Mouse (Mus musculus) stomach, embryonic 16.5 days (tissue): Measurements from ENCODE around the gene Tpk1. TPM values are rescaled to one million over a fixed set of nuclear protein-coding genes. Genes with fewer than 3 reads are reported as not detected.

Experiments
- ATAC-seq: fragments of 200-750 bp; cut with Nextera tagmentation; 2 replicates; pipeline ENCODE4 v1.8.0; 2017; ENCODE audit warnings: moderate number of reproducible peaks, moderate TSS enrichment; ENCODE audit not compliant: insufficient read depth, low FRiP score
- H3K27ac ChIP-seq: fragments of 300-500 bp; sonication (generic); 2 replicates; pipeline ENCODE4 v1.5.1; 2014; ENCODE audit warnings: low read length
- H3K27me3 ChIP-seq: fragments of 300-500 bp; sonication (generic); 2 replicates; pipeline ENCODE4 v1.6.1; 2014; ENCODE audit warnings: low read length, control low read depth, mixed read lengths; ENCODE audit not compliant: control insufficient read depth, insufficient read depth
- H3K36me3 ChIP-seq: fragments of 300-500 bp; sonication (generic); 2 replicates; pipeline ENCODE4 v1.6.1; 2014; ENCODE audit warnings: low read length; ENCODE audit not compliant: control insufficient read depth, insufficient read depth
- H3K4me1 ChIP-seq: fragments of 300-500 bp; sonication (generic); 2 replicates; pipeline ENCODE4 v1.6.1; 2014; ENCODE audit warnings: low read length, control low read depth, mixed read lengths; ENCODE audit not compliant: control insufficient read depth, insufficient read depth
- H3K4me2 ChIP-seq: fragments of 300-500 bp; sonication (generic); 2 replicates; pipeline ENCODE4 v1.6.1; 2014; ENCODE audit warnings: low read depth, low read length, mixed read lengths
- H3K4me3 ChIP-seq: fragments of 300-500 bp; sonication (generic); replicated peaks from 2 replicates; pipeline ENCODE4 v1.5.1; 2014; ENCODE audit warnings: mild to moderate bottlenecking, low read length
- H3K9ac ChIP-seq: fragments of 300-500 bp; sonication (generic); 2 replicates; pipeline ENCODE4 v1.6.1; 2014; ENCODE audit warnings: low read length
- H3K9me3 ChIP-seq: fragments of 300-500 bp; sonication (generic); replicated peaks from 2 replicates; pipeline ENCODE4 v1.6.1; 2016; ENCODE audit warnings: low read length, control low read depth; ENCODE audit not compliant: control insufficient read depth
- WGBS: fragments of 180-500 bp; shearing (Covaris S2); extraction: QIAGEN DNeasy Blood & Tissue Kit; methylation state at CpG from one replicate; pipeline ENCODE4 v1.1.7; 2014; 5-methylcytosine and 5-hydroxymethylcytosine counted together
- polyA plus RNA-seq: library from polyadenylated mRNA; unstranded; fragments of >200 nt; fragmentation: Nextera tagmentation; extraction: Ambion mirVana; gene quantifications from 2 replicates; pipeline ENCODE4 v1.2.1, GENCODE M21; 2015

Gene Tpk1
- polyA plus RNA-seq, 1 experiment from 2014 or later, result 17.4 TPM

- H3K4me3 ChIP-seq, result no peak overlapping the region
- H3K4me1 ChIP-seq, result no peaks in the 10 kb centered on the region
- 62% methylated on average over 5 of the region's 5 CpGs for WGBS
- H3K4me2 ChIP-seq, result no peak overlapping the region
- no peak overlapping the region for H3K27ac ChIP-seq
- no peak for ATAC-seq
- no peaks in the 10 kb centered on the region for H3K27me3 ChIP-seq
- no peaks in the 10 kb centered on the region for H3K9me3 ChIP-seq
- no peak overlapping the region for H3K9ac ChIP-seq
- no peaks in the 10 kb centered on the region for H3K36me3 ChIP-seq
These were observed 292.9 kb downstream of the Tpk1 start for GRCm38 (mm10) chr6:43373206-43373605.

GRCm38 (mm10) chr6:43367434-43367945 is 298.6 kb downstream of the Tpk1 start:
- Histone ChIP-seq H3K4me1 (no peaks in the 10 kb centered on the region), H3K9ac (no peak overlapping the region), H3K4me3 (no peak overlapping the region), H3K27me3 (no peaks in the 10 kb centered on the region), H3K27ac (no peak overlapping the region), H3K9me3 (no peaks in the 10 kb centered on the region), H3K36me3 (no peaks in the 10 kb centered on the region), H3K4me2 (no peak overlapping the region)
- WGBS, result 39% methylated on average over 1 of the region's 1 CpGs
- peak; percentile 60; the same call in 1 of the 2 replicates for ATAC-seq

DNA sequence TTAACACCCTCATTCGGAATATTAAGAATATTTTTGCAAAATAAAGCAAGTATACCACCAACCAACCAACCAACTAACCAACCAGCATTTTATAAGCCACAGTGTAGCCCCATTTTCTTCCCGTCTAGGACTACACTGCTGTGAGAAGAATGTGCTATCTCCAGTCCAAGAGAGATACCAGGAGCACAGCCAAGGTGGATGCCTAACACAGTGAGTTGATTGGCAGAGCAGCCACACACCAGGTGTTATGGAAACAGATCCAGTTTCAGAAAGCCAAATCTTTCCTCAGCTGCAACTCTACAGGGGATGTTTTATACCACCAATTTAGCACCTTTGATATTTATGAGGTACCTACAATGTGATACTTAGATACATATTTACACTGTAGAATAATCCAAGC is 299.1 kb downstream of the Tpk1 start:
- H3K4me2 ChIP-seq, result no peak overlapping the region
- no peak overlapping the region for H3K27ac ChIP-seq
- H3K4me3 ChIP-seq, result no peak overlapping the region
- no peaks in the 10 kb centered on the region for H3K4me1 ChIP-seq
- H3K9ac ChIP-seq, result no peak overlapping the region
- no peak for ATAC-seq
- no peaks in the 10 kb centered on the region for H3K27me3 ChIP-seq
- H3K9me3 ChIP-seq, result no peaks in the 10 kb centered on the region
- 79% methylated on average over 2 of the region's 2 CpGs for WGBS
- H3K36me3 ChIP-seq, result no peaks in the 10 kb centered on the region

DNA sequence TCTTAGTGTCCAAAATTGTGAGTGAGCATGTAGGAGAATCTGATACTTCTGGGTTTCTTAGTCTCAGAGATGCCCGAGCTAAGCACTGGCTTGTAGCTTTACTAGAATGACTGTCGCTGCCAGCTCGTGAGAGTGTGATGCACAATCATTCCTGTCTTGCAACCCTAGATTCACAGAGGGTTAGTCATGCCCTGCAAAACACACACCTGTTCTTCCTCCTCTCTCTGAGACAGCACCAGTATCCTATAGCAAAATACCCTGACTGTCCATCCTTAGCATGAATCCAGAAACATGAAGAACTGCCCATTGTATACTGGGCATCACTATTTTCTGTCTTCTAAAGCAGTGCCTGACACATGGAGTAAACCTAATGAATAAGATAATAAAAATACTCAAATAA is 302.2 kb downstream of the Tpk1 start:
- Histone ChIP-seq H3K9me3 (no peaks in the 10 kb centered on the region), H3K4me2 (no peak overlapping the region), H3K9ac (no peak overlapping the region), H3K27ac (no peak overlapping the region), H3K36me3 (no peaks in the 10 kb centered on the region), H3K4me1 (no peaks in the 10 kb centered on the region), H3K4me3 (no peak overlapping the region), H3K27me3 (no peaks in the 10 kb centered on the region)
- WGBS, result 79% methylated on average over 3 of the region's 3 CpGs
- ATAC-seq, result no peak

GRCm38 (mm10) chr6:43363291-43363820 is 302.7 kb downstream of the Tpk1 start:
- H3K36me3 ChIP-seq, result no peaks in the 10 kb centered on the region
- no peaks in the 10 kb centered on the region for H3K9me3 ChIP-seq
- whole genome bisulfite sequencing, result 80% methylated on average over 5 of the region's 5 CpGs
- no peak overlapping the region for H3K27ac ChIP-seq
- no peak overlapping the region for H3K4me3 ChIP-seq
- no peaks in the 10 kb centered on the region for H3K4me1 ChIP-seq
- ATAC-seq, result no peak
- no peak overlapping the region for H3K9ac ChIP-seq
- H3K27me3 ChIP-seq, result no peaks in the 10 kb centered on the region
- H3K4me2 ChIP-seq, result no peak overlapping the region

DNA sequence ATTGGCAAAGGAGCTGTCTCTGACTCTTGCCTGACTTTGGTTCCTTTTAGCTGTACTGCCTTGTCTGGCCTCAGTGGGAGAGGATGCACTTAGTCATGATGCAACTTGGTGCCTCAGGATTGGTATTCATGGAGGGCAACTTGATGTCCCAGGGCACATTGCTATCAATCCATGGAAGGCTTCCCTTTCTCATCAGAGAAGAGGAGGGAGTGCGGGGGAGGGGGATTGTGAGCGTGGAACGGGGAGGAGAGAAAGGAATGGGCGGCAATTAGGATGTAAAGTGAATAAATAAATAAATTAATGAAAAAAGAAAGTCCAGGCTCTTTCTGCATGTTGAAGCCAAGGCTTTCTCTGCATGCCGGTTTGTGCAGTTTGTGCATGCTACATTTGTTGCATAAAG is 304.8 kb downstream of the Tpk1 start:
- Histone ChIP-seq H3K36me3 (no peaks in the 10 kb centered on the region), H3K27me3 (no peaks in the 10 kb centered on the region), H3K27ac (no peak overlapping the region), H3K4me2 (no peak overlapping the region), H3K4me1 (no peaks in the 10 kb centered on the region), H3K9me3 (no peaks in the 10 kb centered on the region), H3K9ac (no peak overlapping the region), H3K4me3 (no peak overlapping the region)
- 54% methylated on average over 5 of the region's 5 CpGs for WGBS
- no peak for ATAC-seq

DNA sequence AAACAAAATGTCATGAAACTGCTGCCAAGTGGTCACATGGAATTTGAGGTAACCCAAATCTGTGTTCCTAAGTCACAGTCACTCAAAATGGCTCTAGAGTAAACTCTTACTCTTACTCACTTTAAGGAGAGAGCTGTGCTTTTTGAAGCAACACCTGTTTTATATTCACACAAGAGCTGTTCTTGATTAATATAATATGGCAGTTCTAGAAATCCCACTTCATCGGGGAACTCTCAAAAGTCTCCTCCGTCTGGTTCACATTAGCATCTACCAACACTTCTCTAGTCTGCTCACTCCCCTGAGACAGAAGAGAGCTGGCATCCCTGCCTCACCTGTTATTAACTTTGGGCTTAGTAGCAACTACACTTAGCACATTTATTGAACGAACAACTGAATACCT is 305.9 kb downstream of the Tpk1 start:
- Histone ChIP-seq H3K4me1 (no peaks in the 10 kb centered on the region), H3K36me3 (no peaks in the 10 kb centered on the region), H3K9me3 (no peaks in the 10 kb centered on the region), H3K4me2 (no peak overlapping the region), H3K9ac (no peak overlapping the region), H3K4me3 (no peak overlapping the region), H3K27ac (no peak overlapping the region), H3K27me3 (no peaks in the 10 kb centered on the region)
- 68% methylated on average over 3 of the region's 3 CpGs for WGBS
- ATAC-seq, result no peak

DNA sequence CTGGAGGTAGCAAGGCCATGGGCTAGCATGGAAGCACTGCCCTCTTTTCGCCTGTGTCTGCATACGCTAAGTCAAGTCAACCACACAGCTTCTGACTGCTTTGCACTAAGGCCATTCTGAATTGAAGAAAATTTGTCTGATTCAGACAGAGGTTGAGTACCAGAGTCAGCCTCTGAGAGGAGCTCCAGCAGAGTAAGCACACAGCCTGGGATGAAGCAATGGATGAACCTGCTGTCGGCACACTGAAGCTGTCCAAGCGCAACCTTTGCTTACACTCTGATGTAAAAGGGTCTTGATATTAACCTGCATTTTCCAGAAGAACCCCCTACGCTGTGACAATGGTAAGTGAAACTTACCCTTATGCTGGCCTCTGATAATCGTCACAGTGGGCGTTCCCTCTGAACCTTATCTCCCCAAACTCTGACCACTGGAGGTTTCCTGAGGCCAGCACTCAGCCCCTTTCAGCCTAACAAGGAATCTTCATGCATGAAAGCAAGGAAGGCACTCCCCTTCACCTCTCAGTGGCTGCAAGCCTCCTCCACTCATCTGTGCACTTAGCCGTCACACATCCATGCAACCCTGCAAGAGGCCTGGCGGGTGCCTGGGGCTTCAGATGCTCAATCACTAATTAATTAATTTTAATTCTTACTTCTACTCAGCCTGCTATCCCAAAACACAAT is 311.4 kb downstream of the Tpk1 start:
- 74% methylated on average over 9 of the region's 9 CpGs for WGBS
- no peak for ATAC-seq

DNA sequence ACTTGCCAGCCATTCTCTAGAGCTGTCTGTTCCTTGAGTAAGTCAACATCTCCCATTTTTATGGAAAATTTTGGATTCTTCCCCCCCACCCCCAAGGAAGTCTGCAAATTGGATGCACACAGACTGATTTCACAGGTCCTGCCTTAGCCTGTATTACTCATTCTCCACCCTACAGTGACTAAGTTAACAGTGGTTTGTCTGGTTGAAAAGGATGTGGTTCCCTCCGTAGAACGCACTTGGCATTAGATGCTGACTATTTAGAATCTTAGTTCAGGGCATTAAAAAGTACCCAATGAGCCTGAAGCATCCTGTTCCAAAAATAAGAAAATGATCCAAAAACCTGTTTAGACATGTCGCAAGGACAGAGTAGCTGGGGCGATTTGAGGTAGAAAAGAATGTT is 312.6 kb downstream of the Tpk1 start:
- no peaks in the 10 kb centered on the region for H3K9me3 ChIP-seq
- no peaks in the 10 kb centered on the region for H3K4me1 ChIP-seq
- no peak overlapping the region for H3K9ac ChIP-seq
- no peak overlapping the region for H3K27ac ChIP-seq
- no peaks in the 10 kb centered on the region for H3K36me3 ChIP-seq
- H3K4me3 ChIP-seq, result no peak overlapping the region
- 91% methylated on average over 4 of the region's 4 CpGs for WGBS
- no peak for ATAC-seq
- H3K27me3 ChIP-seq, result no peaks in the 10 kb centered on the region
- H3K4me2 ChIP-seq, result no peak overlapping the region

More for the DNA sequence above, 311.4 kb downstream of the Tpk1 start:
- H3K27ac ChIP-seq, result no peak overlapping the region
- no peak overlapping the region for H3K4me3 ChIP-seq
- H3K27me3 ChIP-seq, result no peaks in the 10 kb centered on the region
- no peaks in the 10 kb centered on the region for H3K4me1 ChIP-seq
- H3K36me3 ChIP-seq, result no peaks in the 10 kb centered on the region
- H3K9me3 ChIP-seq, result no peaks in the 10 kb centered on the region
- H3K9ac ChIP-seq, result no peak overlapping the region
- H3K4me2 ChIP-seq, result no peak overlapping the region
